Mouse (Mus musculus): ENCODE results near the gene Rdh8. TPM values are rescaled to one million over a fixed set of nuclear protein-coding genes. Genes with fewer than 3 reads are reported as not detected.

The Rdh8 gene
- polyA plus RNA-seq, 1 experiment from 2014 or later = not detected

DNA sequence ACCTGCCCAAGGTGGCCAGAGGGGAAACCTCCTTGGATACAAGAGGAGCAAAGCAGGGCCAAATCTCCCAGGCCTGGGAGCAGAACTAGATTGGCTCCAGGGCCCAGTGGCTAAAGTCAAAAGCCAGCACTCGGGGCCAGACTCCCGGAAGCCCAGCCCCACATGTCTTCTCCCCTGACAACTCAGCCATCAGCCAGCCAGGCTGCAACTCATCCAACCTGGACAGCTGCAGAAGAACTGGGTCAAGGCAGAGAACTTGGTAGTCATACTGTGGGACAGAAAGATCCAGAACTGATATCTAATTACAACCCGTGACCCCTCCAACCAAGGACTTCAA is 13.2 kb upstream of the Rdh8 start:
- 82% methylated on average over 3 of the region's 3 CpGs for WGBS
- H3K4me3 ChIP-seq (ENCODE audit: low read length) = no peak overlapping the region
- H3K36me3 ChIP-seq (ENCODE audit: control insufficient read depth, insufficient read depth, low read length) = no peaks in the 10 kb centered on the region
- ATAC-seq (ENCODE audit: low FRiP score, low TSS enrichment) = no peak
- H3K27ac ChIP-seq (ENCODE audit: low read depth, low read length) = no peak overlapping the region
- H3K4me1 ChIP-seq (ENCODE audit: control insufficient read depth, insufficient read depth, low read length) = no peaks in the 10 kb centered on the region
- H3K9me3 ChIP-seq (ENCODE audit: control insufficient read depth, low read length) = peaks cover 3% of the 10 kb centered on the region; the same call in 1 of the 2 replicates
- H3K9ac ChIP-seq (ENCODE audit: low read depth, low read length) = no peak overlapping the region
- H3K4me2 ChIP-seq (replicated peaks; ENCODE audit: low read depth, low read length) = no peak overlapping the region
- H3K27me3 ChIP-seq (ENCODE audit: control insufficient read depth, insufficient read depth, low read length) = no peaks in the 10 kb centered on the region

DNA sequence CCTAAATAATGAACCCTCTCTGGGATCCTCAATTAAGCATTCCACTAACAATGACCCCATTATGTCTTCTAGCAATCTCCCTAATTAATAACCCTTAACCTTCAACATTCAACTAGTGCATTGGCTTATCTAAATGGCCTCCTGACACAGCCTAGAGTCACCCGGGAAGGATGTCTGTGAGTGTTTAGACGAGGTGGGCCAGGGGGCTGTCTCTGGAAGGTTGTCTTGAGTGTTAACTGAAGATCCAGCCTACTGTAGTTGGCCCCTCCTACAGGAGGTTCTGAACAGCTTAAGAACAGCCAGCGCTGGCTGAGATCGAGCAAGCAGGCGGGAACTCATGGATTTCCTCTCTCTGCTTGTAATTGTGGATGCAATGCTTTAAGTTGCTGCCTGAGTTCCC is 12.6 kb upstream of the Rdh8 start:
- no peaks in the 10 kb centered on the region for H3K27me3 ChIP-seq (ENCODE audit: control insufficient read depth, insufficient read depth, low read length)
- no peak for ATAC-seq (ENCODE audit: low FRiP score, low TSS enrichment)
- no peak overlapping the region for H3K4me2 ChIP-seq (replicated peaks; ENCODE audit: low read depth, low read length)
- H3K4me3 ChIP-seq (ENCODE audit: low read length) = no peak overlapping the region
- H3K27ac ChIP-seq (ENCODE audit: low read depth, low read length) = no peak overlapping the region
- no peaks in the 10 kb centered on the region for H3K4me1 ChIP-seq (ENCODE audit: control insufficient read depth, insufficient read depth, low read length)
- H3K9me3 ChIP-seq (ENCODE audit: control insufficient read depth, low read length) = peaks cover 3% of the 10 kb centered on the region; the same call in 1 of the 2 replicates
- no peaks in the 10 kb centered on the region for H3K36me3 ChIP-seq (ENCODE audit: control insufficient read depth, insufficient read depth, low read length)
- WGBS = 51% methylated on average over 5 of the region's 5 CpGs
- no peak overlapping the region for H3K9ac ChIP-seq (ENCODE audit: low read depth, low read length)

DNA sequence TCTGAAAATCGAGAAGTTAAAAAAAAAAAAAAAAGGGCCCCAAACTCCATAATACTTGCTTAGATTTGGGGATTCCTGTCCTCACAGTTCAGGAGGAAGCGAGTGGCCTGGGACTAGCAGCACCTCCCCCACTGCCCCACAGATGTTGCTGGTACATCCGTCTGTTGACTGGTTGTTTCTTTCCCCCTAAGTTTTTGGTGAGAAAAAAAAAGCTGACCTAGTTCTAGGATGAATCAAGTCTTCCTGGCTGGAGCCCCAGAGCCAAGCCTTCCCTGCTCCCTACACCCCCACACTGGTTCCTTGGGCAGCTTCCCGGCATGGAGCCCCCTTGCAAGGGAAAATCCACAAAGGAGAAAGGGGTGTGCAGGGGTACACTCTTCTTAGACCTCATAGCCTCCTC is 8.0 kb upstream of the Rdh8 start:
- H3K9me3 ChIP-seq (ENCODE audit: control insufficient read depth, low read length) = no peaks in the 10 kb centered on the region
- WGBS = 47% methylated on average over 4 of the region's 4 CpGs
- H3K4me1 ChIP-seq (ENCODE audit: control insufficient read depth, insufficient read depth, low read length) = peaks cover 7% of the 10 kb centered on the region; the same call in 1 of the 2 replicates
- no peak for ATAC-seq (ENCODE audit: low FRiP score, low TSS enrichment)
- no peak overlapping the region for H3K4me2 ChIP-seq (replicated peaks; ENCODE audit: low read depth, low read length)
- no peak overlapping the region for H3K4me3 ChIP-seq (ENCODE audit: low read length)
- no peak overlapping the region for H3K27ac ChIP-seq (ENCODE audit: low read depth, low read length)
- H3K9ac ChIP-seq (ENCODE audit: low read depth, low read length) = no peak overlapping the region
- H3K36me3 ChIP-seq (ENCODE audit: control insufficient read depth, insufficient read depth, low read length) = no peaks in the 10 kb centered on the region
- no peaks in the 10 kb centered on the region for H3K27me3 ChIP-seq (ENCODE audit: control insufficient read depth, insufficient read depth, low read length)

DNA sequence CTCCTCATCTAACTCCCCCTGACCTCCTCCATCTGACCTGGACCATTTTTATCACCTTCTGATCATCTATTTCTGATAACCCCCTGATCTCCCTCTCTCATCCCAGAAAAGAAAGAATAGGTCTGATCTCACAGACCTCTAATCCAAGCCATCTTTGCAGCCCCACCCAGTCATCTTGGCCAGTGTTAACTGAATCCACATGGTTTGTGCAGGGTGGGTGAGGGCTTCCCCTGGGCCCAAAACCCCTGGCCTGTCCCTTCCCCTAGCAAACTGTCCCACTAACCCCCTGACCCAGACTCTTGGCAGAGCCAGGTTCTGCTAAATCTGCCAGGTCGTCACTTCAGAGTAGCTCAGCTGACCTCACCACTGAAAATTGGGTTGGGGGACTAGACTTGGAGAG is 7.5 kb upstream of the Rdh8 start:
- peaks cover 7% of the 10 kb centered on the region; the same call in 1 of the 2 replicates for H3K4me1 ChIP-seq (ENCODE audit: control insufficient read depth, insufficient read depth, low read length)
- 75% methylated on average over 1 of the region's 1 CpGs for WGBS

DNA sequence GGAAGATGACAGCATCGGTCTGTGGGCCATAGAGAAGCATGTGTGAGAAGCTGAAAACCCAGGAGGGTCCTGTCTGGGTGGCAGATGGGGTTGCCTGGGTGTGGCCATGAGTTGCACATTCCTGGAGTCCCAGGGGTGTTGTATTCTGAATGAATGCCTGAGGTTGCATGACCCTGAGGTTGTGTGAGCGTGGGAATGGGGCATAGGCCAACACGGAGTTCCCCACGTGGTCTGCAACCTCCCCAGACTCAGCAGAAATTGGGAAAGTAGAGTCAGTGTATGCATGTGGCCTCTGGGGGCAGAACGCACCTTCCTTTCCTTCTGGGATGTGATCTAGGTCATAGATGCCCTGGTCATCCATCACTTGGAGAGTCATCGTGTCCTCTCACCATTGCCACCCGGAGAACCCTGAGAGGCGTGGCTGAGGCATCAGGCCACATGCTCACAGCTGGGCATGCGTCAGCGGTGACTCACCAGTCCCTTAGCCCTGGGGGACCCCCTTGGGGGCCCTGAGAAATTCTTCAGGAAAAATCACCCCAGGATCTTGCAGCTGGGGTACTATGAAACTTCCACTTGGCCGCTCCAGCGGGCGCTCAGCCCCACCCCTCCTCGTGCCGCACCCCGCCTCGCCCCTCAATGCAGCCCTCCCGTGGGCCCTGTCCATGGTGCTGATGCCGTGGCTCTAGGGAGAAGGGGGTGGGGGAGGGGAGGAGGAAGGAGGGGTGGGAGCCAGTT is 5.6 kb upstream of the Rdh8 start:
- Histone ChIP-seq H3K9ac (ENCODE audit: low read depth, low read length) (no peak overlapping the region), H3K27ac (ENCODE audit: low read depth, low read length) (no peak overlapping the region), H3K4me3 (ENCODE audit: low read length) (no peak overlapping the region), H3K4me2 (replicated peaks; ENCODE audit: low read depth, low read length) (no peak overlapping the region), H3K9me3 (ENCODE audit: control insufficient read depth, low read length) (no peaks in the 10 kb centered on the region), H3K27me3 (ENCODE audit: control insufficient read depth, insufficient read depth, low read length) (no peaks in the 10 kb centered on the region), H3K4me1 (ENCODE audit: control insufficient read depth, insufficient read depth, low read length) (peaks cover 7% of the 10 kb centered on the region; the same call in 1 of the 2 replicates), H3K36me3 (ENCODE audit: control insufficient read depth, insufficient read depth, low read length) (no peaks in the 10 kb centered on the region)
- 16% methylated on average over 17 of the region's 19 CpGs for WGBS
- ATAC-seq (ENCODE audit: low FRiP score, low TSS enrichment) = peak; percentile 43; the same call in 1 of the 2 replicates

More for the DNA sequence above, 7.5 kb upstream of the Rdh8 start:
- no peak for ATAC-seq (ENCODE audit: low FRiP score, low TSS enrichment)
- Histone ChIP-seq H3K4me2 (replicated peaks; ENCODE audit: low read depth, low read length) (no peak overlapping the region), H3K9ac (ENCODE audit: low read depth, low read length) (no peak overlapping the region), H3K4me3 (ENCODE audit: low read length) (no peak overlapping the region), H3K9me3 (ENCODE audit: control insufficient read depth, low read length) (no peaks in the 10 kb centered on the region), H3K36me3 (ENCODE audit: control insufficient read depth, insufficient read depth, low read length) (no peaks in the 10 kb centered on the region), H3K27me3 (ENCODE audit: control insufficient read depth, insufficient read depth, low read length) (no peaks in the 10 kb centered on the region), H3K27ac (ENCODE audit: low read depth, low read length) (no peak overlapping the region)

DNA sequence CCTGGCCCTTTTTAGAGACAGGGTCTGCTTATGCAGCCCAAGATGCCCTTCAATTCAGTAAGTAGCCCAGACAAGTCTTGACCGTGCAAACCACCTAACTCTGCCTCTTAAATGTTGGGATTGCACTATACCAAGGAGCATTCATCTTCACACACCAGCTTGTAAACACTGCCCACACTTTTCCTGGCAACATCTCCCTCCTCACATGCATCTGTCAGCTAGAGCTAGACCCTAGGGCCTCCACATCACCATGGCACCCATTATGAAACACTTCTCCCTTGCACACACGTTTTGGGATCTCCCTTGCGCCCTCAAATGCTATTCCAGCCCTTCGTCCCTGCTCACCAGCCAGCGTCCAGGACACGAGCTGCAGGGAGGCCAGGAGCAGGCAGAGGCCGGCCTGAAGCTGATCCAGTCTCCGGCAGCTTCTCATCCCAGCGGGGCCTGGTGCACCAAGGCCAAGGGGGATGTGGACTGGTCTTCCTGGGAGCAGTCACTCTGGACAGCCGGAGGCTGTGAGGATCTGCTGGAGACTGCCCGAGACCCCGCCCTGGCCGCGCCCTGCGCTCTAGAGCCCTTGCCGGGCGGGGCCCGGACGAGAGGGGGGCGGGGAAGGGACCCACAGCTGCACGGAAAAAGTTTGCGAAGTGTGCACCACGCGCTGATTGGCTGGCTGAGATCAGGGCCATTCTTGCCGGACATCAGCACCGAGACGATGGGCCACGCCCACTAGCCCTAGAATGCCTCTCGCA is 3.6 kb upstream of the Rdh8 start, which contains the start of gene Col5a3:
Col5a3 (minus strand) TSS at position 547 of the 752 bp plus-strand sequence.
- Histone ChIP-seq H3K9me3 (ENCODE audit: control insufficient read depth, low read length) (no peaks in the 10 kb centered on the region), H3K9ac (ENCODE audit: low read depth, low read length) (no peak within 1 kb of the TSS), H3K27me3 (ENCODE audit: control insufficient read depth, insufficient read depth, low read length) (no peaks in the 10 kb centered on the region), H3K4me1 (ENCODE audit: control insufficient read depth, insufficient read depth, low read length) (peaks cover 7% of the 10 kb centered on the region; the same call in 1 of the 2 replicates), H3K27ac (ENCODE audit: low read depth, low read length) (no peak within 1 kb of the TSS), H3K4me2 (replicated peaks; ENCODE audit: low read depth, low read length) (peak within 1 kb of the TSS; percentile 41), H3K36me3 (ENCODE audit: control insufficient read depth, insufficient read depth, low read length) (no peaks in the 10 kb centered on the region), H3K4me3 (ENCODE audit: low read length) (peak within 1 kb of the TSS; percentile 7; the same call in 1 of the 2 replicates)
- ATAC-seq (ENCODE audit: low FRiP score, low TSS enrichment) = peak; percentile 90
- WGBS = 5% methylated on average over 28 of the region's 29 CpGs

DNA sequence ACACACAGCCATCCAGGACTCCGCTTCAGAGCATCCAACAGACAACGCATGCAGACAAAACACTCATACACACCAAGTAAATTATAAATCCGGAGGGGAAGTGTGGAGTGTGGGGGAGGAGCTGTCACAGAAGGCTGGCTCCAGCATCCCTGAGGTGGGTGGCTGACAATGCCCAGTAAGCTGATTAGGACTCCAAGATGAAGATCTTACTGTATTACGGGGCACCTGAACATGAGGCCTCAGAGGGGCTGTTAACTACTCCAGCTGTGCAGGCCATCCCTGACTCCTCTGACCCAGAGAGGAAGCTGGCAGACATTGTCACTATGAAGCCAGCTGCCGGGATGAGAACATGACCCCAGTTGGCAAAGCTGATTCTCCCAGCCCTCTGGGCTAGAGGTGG is 1.7 kb downstream of the Rdh8 start:
- H3K9me3 ChIP-seq (ENCODE audit: control insufficient read depth, low read length) = no peaks in the 10 kb centered on the region
- no peak for ATAC-seq (ENCODE audit: low FRiP score, low TSS enrichment)
- no peaks in the 10 kb centered on the region for H3K36me3 ChIP-seq (ENCODE audit: control insufficient read depth, insufficient read depth, low read length)
- H3K9ac ChIP-seq (ENCODE audit: low read depth, low read length) = no peak overlapping the region
- no peak overlapping the region for H3K4me3 ChIP-seq (ENCODE audit: low read length)
- H3K27ac ChIP-seq (ENCODE audit: low read depth, low read length) = no peak overlapping the region
- 64% methylated on average over 5 of the region's 5 CpGs for WGBS
- H3K4me1 ChIP-seq (ENCODE audit: control insufficient read depth, insufficient read depth, low read length) = 0 out of 2 replicates have a peak, but pooled peaks cover under 1% of the 10 kb centered on the region
- no peak overlapping the region for H3K4me2 ChIP-seq (replicated peaks; ENCODE audit: low read depth, low read length)
- H3K27me3 ChIP-seq (ENCODE audit: control insufficient read depth, insufficient read depth, low read length) = no peaks in the 10 kb centered on the region

DNA sequence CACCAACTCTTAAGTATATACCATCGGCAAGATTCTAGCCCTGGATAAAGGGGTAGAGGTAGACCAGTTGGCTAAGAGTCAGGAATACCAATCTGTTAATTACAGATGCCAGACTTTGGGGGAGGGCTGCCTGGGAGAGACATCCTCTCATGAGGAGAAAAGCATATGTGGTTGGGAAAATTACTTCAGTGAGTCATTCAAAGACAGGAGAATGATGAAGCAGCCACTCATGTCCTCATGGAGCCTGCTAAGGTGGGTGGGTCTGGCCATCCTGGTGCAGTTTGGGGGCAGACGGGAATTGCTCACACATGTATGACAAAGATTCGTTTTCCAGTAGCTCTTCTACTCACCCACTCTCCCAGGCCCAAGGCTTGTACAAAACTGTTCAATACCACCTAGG is 4.5 kb downstream of the Rdh8 start:
- no peaks in the 10 kb centered on the region for H3K9me3 ChIP-seq (ENCODE audit: control insufficient read depth, low read length)
- no peaks in the 10 kb centered on the region for H3K4me1 ChIP-seq (ENCODE audit: control insufficient read depth, insufficient read depth, low read length)
- H3K27ac ChIP-seq (ENCODE audit: low read depth, low read length) = no peak overlapping the region
- H3K27me3 ChIP-seq (ENCODE audit: control insufficient read depth, insufficient read depth, low read length) = no peaks in the 10 kb centered on the region
- H3K4me3 ChIP-seq (ENCODE audit: low read length) = no peak overlapping the region
- H3K36me3 ChIP-seq (ENCODE audit: control insufficient read depth, insufficient read depth, low read length) = no peaks in the 10 kb centered on the region
- ATAC-seq (ENCODE audit: low FRiP score, low TSS enrichment) = no peak
- no peak overlapping the region for H3K4me2 ChIP-seq (replicated peaks; ENCODE audit: low read depth, low read length)
- no peak overlapping the region for H3K9ac ChIP-seq (ENCODE audit: low read depth, low read length)
- 85% methylated on average over 3 of the region's 3 CpGs for WGBS

DNA sequence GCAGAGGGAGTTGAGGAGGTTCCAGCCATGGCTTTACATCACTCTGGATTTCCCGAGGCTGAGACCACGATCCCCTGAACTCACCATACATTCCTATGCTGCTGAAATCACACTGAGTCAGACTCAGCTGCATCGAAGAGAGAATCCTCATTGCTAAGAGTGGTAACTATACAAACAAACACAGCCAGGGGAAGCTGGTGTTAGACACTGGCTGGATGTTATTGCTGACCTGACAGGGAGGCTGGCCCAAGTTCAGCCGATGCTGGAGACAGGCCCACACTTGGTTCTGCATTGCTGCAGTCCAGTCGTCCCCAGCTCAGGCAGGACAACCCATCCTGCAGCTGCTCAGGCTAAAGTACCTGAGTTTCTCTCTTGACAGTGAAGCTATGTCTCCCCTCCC is 7.5 kb downstream of the Rdh8 start:
- no peaks in the 10 kb centered on the region for H3K36me3 ChIP-seq (ENCODE audit: control insufficient read depth, insufficient read depth, low read length)
- no peaks in the 10 kb centered on the region for H3K4me1 ChIP-seq (ENCODE audit: control insufficient read depth, insufficient read depth, low read length)
- 56% methylated on average over 5 of the region's 5 CpGs for WGBS
- H3K4me3 ChIP-seq (ENCODE audit: low read length) = no peak overlapping the region
- ATAC-seq (ENCODE audit: low FRiP score, low TSS enrichment) = no peak
- no peak overlapping the region for H3K4me2 ChIP-seq (replicated peaks; ENCODE audit: low read depth, low read length)
- H3K27ac ChIP-seq (ENCODE audit: low read depth, low read length) = no peak overlapping the region
- no peaks in the 10 kb centered on the region for H3K9me3 ChIP-seq (ENCODE audit: control insufficient read depth, low read length)
- no peak overlapping the region for H3K9ac ChIP-seq (ENCODE audit: low read depth, low read length)
- H3K27me3 ChIP-seq (ENCODE audit: control insufficient read depth, insufficient read depth, low read length) = no peaks in the 10 kb centered on the region

Measured in kidney, embryonic 14.5 days (tissue).